ENCODE assay signal across 19 mouse cellular contexts in the genomic region with DNA sequence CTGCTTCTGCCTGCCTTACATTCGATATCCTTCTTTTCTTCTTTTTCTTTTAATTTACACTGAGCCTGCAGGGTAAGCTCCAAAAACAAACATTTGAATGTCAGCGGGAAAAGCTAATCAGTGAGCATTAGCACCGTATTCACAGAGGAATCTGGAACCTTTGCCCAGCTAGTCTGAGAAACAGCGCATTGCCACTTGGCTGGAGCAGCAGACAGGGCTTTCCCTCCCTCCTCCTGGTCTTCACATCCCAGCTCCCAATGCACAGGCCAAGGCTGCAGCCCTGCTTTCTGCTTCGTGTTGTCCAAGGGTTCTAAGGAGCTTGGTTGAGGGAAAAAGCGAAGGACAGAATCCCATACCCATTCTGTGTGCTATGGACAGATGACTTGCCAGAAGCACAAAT. TPM values are rescaled to one million over a fixed set of nuclear protein-coding genes. Genes with fewer than 3 reads are reported as not detected.
DNase-seq lines count a peak whose midpoint lies in the region; ATAC-seq and TF ChIP-seq lines count a peak whose summit lies in the region.
"Had no signal": no experiment of that assay in that cellular context is flagged by ENCODE, and none has a peak within 500 bp of the region (broad histone marks: within the 10 kb centered on the region; RNA-seq: fewer than 3 reads in every experiment).

No protein-coding gene starts in this region.

- peak; percentile 46 for DNase-seq in heart, adult 11 months
- no peak for DNase-seq in heart, postnatal 36 days
- DNase-seq in midbrain, embryonic 14.5 days: peak; percentile 35
- DNase-seq in hindbrain, embryonic 14.5 days (ENCODE audit: low spot score): peak; percentile 34
- DNase-seq in midbrain, postnatal 0 days (ENCODE audit: low spot score): peak; percentile 49
- DNase-seq in adrenal gland, adult 18-20 months (ENCODE audit: low spot score in 2 of 2): no peak
- DNase-seq: gastrocnemius, adult 2 months; kidney, adult 8-10 months; kidney, postnatal 4 days; lung, postnatal 14 days; thymus, postnatal 36 days had no signal

- H3K9me3 ChIP-seq in midbrain, embryonic 14.5 days (ENCODE audit: control insufficient read depth, low read length): no peaks in the 10 kb centered on the region
- H3K9me3 ChIP-seq in midbrain, embryonic 13.5 days: no peaks in the 10 kb centered on the region
- no peaks in the 10 kb centered on the region for H3K9me3 ChIP-seq in hindbrain, embryonic 14.5 days (ENCODE audit: control insufficient read depth, low read length)
- no peaks in the 10 kb centered on the region for H3K9me3 ChIP-seq in midbrain, postnatal 0 days (ENCODE audit: low read length)
- H3K9me3 ChIP-seq in intestine, postnatal 0 days (ENCODE audit: control insufficient read depth): no peaks in the 10 kb centered on the region
- H3K9me3 ChIP-seq: limb, embryonic 15.5 days had no signal

- ATAC-seq in midbrain, embryonic 14.5 days (ENCODE audit: low FRiP score, low TSS enrichment): no peak
- ATAC-seq in midbrain, embryonic 13.5 days: no peak
- no peak for ATAC-seq in hindbrain, embryonic 14.5 days (ENCODE audit: low FRiP score)
- ATAC-seq in midbrain, postnatal 0 days (ENCODE audit: low FRiP score): no peak
- no peak for ATAC-seq in intestine, postnatal 0 days

- H3K27me3 ChIP-seq in midbrain, embryonic 14.5 days (ENCODE audit: control insufficient read depth, insufficient read depth, low read length): peaks cover 14% of the 10 kb centered on the region
- peaks cover 45% of the 10 kb centered on the region for H3K27me3 ChIP-seq in midbrain, embryonic 13.5 days
- H3K27me3 ChIP-seq in hindbrain, embryonic 14.5 days (ENCODE audit: control insufficient read depth, insufficient read depth, low read length): peaks cover 19% of the 10 kb centered on the region
- peaks cover 11% of the 10 kb centered on the region; the same call in 1 of the 2 replicates for H3K27me3 ChIP-seq in midbrain, postnatal 0 days (ENCODE audit: insufficient read depth, low read length)
- peaks cover 8% of the 10 kb centered on the region for H3K27me3 ChIP-seq in intestine, postnatal 0 days (replicated peaks; ENCODE audit: control insufficient read depth, insufficient read depth, low read length)

- intact Hi-C loops in heart, postnatal 36 days (cut with DNase I): no loop called here

- TF ChIP-seq CTCF in midbrain, postnatal 0 days (IDR thresholded peaks at IDR 0.05): no peak
- no peak for TF ChIP-seq CTCF in intestine, postnatal 0 days (IDR thresholded peaks at IDR 0.05; ENCODE audit: low read depth)

- no peak overlapping the region for H3K4me3 ChIP-seq in midbrain, embryonic 14.5 days (replicated peaks; ENCODE audit: low read depth, low read length)
- no peak overlapping the region for H3K4me3 ChIP-seq in midbrain, embryonic 13.5 days (replicated peaks)
- peak overlapping the region; percentile 61 for H3K4me3 ChIP-seq in hindbrain, embryonic 14.5 days (replicated peaks; ENCODE audit: low read length)
- peak overlapping the region; percentile 64 for H3K4me3 ChIP-seq in midbrain, postnatal 0 days (ENCODE audit: low read depth, low read length)
- H3K4me3 ChIP-seq in intestine, postnatal 0 days (ENCODE audit: low read depth, low read length): no peak overlapping the region
- H3K4me3 ChIP-seq: gastrocnemius, adult 2 months; limb, embryonic 15.5 days had no signal

- no peak overlapping the region for H3K9ac ChIP-seq in midbrain, embryonic 14.5 days (replicated peaks; ENCODE audit: low read length)
- H3K9ac ChIP-seq in midbrain, embryonic 13.5 days (replicated peaks): no peak overlapping the region
- no peak overlapping the region; the same call in 1 of the 2 replicates for H3K9ac ChIP-seq in hindbrain, embryonic 14.5 days
- H3K9ac ChIP-seq in midbrain, postnatal 0 days (replicated peaks; ENCODE audit: low read length, poor library complexity, severe bottlenecking): no peak overlapping the region
- H3K9ac ChIP-seq in intestine, postnatal 0 days (ENCODE audit: low read depth, low read length): no peak overlapping the region
- H3K9ac ChIP-seq: limb, embryonic 15.5 days had no signal

- peaks cover 17% of the 10 kb centered on the region for H3K4me1 ChIP-seq in midbrain, embryonic 14.5 days (ENCODE audit: control insufficient read depth, insufficient read depth, low read length)
- peaks cover 20% of the 10 kb centered on the region for H3K4me1 ChIP-seq in midbrain, embryonic 13.5 days (replicated peaks)
- peaks cover 13% of the 10 kb centered on the region; the same call in 1 of the 2 replicates for H3K4me1 ChIP-seq in hindbrain, embryonic 14.5 days (replicated peaks; ENCODE audit: control insufficient read depth, insufficient read depth, low read length)
- peaks cover 2% of the 10 kb centered on the region; the same call in 1 of the 2 replicates for H3K4me1 ChIP-seq in midbrain, postnatal 0 days (ENCODE audit: insufficient read depth, low read length)
- H3K4me1 ChIP-seq in intestine, postnatal 0 days (replicated peaks; ENCODE audit: control insufficient read depth, insufficient read depth, low read length): peaks cover 4% of the 10 kb centered on the region; the same call in 1 of the 2 replicates

- H3K4me2 ChIP-seq in midbrain, embryonic 14.5 days (ENCODE audit: low read length): peak overlapping the region; percentile 94; the same call in 1 of the 2 replicates
- no peak overlapping the region for H3K4me2 ChIP-seq in midbrain, embryonic 13.5 days (replicated peaks)
- peak overlapping the region; percentile 99 for H3K4me2 ChIP-seq in hindbrain, embryonic 14.5 days (replicated peaks)
- H3K4me2 ChIP-seq in midbrain, postnatal 0 days (ENCODE audit: low read depth, low read length, poor library complexity, severe bottlenecking): peak overlapping the region; percentile 29
- no peak overlapping the region for H3K4me2 ChIP-seq in intestine, postnatal 0 days (replicated peaks; ENCODE audit: low read depth)
- H3K4me2 ChIP-seq: limb, embryonic 15.5 days had no signal

- 23% methylated on average over 6 of the region's 6 CpGs for WGBS in midbrain, embryonic 14.5 days
- 17% methylated on average over 6 of the region's 6 CpGs for WGBS in midbrain, embryonic 13.5 days
- 24% methylated on average over 6 of the region's 6 CpGs for WGBS in hindbrain, embryonic 14.5 days
- 28% methylated on average over 6 of the region's 6 CpGs for WGBS in midbrain, postnatal 0 days
- WGBS in intestine, postnatal 0 days: 38% methylated on average over 6 of the region's 6 CpGs

- H3K36me3 ChIP-seq in midbrain, embryonic 14.5 days (ENCODE audit: control insufficient read depth, insufficient read depth, low read length): no peaks in the 10 kb centered on the region
- no peaks in the 10 kb centered on the region for H3K36me3 ChIP-seq in midbrain, embryonic 13.5 days
- no peaks in the 10 kb centered on the region for H3K36me3 ChIP-seq in hindbrain, embryonic 14.5 days (replicated peaks; ENCODE audit: control insufficient read depth, insufficient read depth)
- no peaks in the 10 kb centered on the region for H3K36me3 ChIP-seq in midbrain, postnatal 0 days (ENCODE audit: insufficient read depth, low read length)
- no peaks in the 10 kb centered on the region for H3K36me3 ChIP-seq in intestine, postnatal 0 days (ENCODE audit: control insufficient read depth, insufficient read depth)
- H3K36me3 ChIP-seq: limb, embryonic 15.5 days had no signal

- H3K27ac ChIP-seq in midbrain, embryonic 14.5 days (replicated peaks; ENCODE audit: low read depth, low read length): no peak overlapping the region
- no peak overlapping the region for H3K27ac ChIP-seq in midbrain, embryonic 13.5 days
- no peak overlapping the region for H3K27ac ChIP-seq in hindbrain, embryonic 14.5 days
- no peak overlapping the region for H3K27ac ChIP-seq in midbrain, postnatal 0 days (ENCODE audit: low read depth, low read length)
- no peak overlapping the region for H3K27ac ChIP-seq in intestine, postnatal 0 days (ENCODE audit: low read depth, low read length)
- H3K27ac ChIP-seq: gastrocnemius, adult 2 months; limb, embryonic 15.5 days had no signal

RNA-seq across cellular contexts. Expression of a gene that starts 2.6 kb away (rescaled TPM):
- total RNA-seq in heart, postnatal 36 days (2021): under 1 TPM; 0.08 to 0.11 TPM
- 0.95 and 1.7 TPM in 2 replicates for polyA plus RNA-seq in midbrain, embryonic 14.5 days (2014; fragmentation: Nextera tagmentation; extraction: Ambion mirVana)
- polyA plus RNA-seq in midbrain, embryonic 13.5 days (2015; fragmentation: Nextera tagmentation; extraction: Ambion mirVana): 0.66 and 0.75 TPM in 2 replicates
- 3.7 and 4.1 TPM in 2 replicates for polyA plus RNA-seq in hindbrain, embryonic 14.5 days (2014; fragmentation: Nextera tagmentation; extraction: Ambion mirVana)
- 17.3 and 17.7 TPM in 2 replicates for total RNA-seq in midbrain, postnatal 0 days (2014; rRNA removed)
- polyA plus RNA-seq in midbrain, postnatal 0 days (2015; fragmentation: Nextera tagmentation; extraction: Ambion mirVana): 3.1 and 3.5 TPM in 2 replicates
- polyA plus RNA-seq in intestine, postnatal 0 days (2015; fragmentation: Nextera tagmentation; extraction: Ambion mirVana): 0.08 TPM in 2 replicates
- total RNA-seq in adrenal gland, adult 18-20 months (2021): under 1 TPM in 1 of 2 experiments, not detected in 1; 0.27 TPM
- total RNA-seq: granulocyte monocyte progenitor cell, adult 5-6 weeks; hematopoietic stem cell, adult 5-6 weeks; megakaryocyte-erythroid progenitor cell, adult 5-6 weeks had no signal
- polyA plus RNA-seq: heart, embryonic 14.5 days; testis, adult 2 months had no signal

Comparison
In these comparisons a context has a peak if more than half of its experiments do, and no peak if none do; other contexts are left out.
1. DNase-seq: peak in heart, adult 11 months (single experiment), midbrain, embryonic 14.5 days (single experiment), hindbrain, embryonic 14.5 days (single experiment) and midbrain, postnatal 0 days (single experiment); none in heart, postnatal 36 days (0 of 2) and adrenal gland, adult 18-20 months (0 of 2).
2. H3K4me2 ChIP-seq: peak in midbrain, embryonic 14.5 days (single experiment), hindbrain, embryonic 14.5 days (single experiment) and midbrain, postnatal 0 days (single experiment); none in midbrain, embryonic 13.5 days (single experiment) and intestine, postnatal 0 days (single experiment).
3. H3K4me3 ChIP-seq: peak in hindbrain, embryonic 14.5 days (single experiment) and midbrain, postnatal 0 days (single experiment); none in midbrain, embryonic 14.5 days (single experiment), midbrain, embryonic 13.5 days (single experiment) and intestine, postnatal 0 days (single experiment).